ENCODE assay signal across 18 mouse cellular contexts in the genomic region with DNA sequence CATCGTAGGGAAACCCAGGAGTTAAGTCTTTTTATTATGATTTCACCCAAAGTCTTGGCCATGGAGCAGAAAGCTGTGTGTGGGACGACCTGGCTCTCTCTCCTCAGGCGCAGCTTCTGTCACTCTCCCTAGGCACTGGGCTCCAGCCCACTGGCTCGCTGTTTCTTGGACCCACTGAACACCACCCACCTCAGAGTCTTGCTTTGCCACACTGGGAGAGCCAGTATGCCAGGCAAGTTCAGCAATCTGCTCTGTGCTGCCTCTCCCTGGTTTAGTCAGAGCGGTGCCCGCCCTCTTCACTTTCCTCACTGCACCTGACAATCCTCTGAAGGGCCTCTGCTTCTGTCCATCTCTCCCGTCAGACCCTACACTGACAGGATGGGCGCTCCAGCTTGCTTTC.
DNase-seq lines count a peak whose midpoint lies in the region; ATAC-seq and TF ChIP-seq lines count a peak whose summit lies in the region.
"Had no signal": no experiment of that assay in that cellular context is flagged by ENCODE, and none has a peak within 500 bp of the region (broad histone marks: within the 10 kb centered on the region; RNA-seq: fewer than 3 reads in every experiment).

No protein-coding gene starts in this region.

- peak; percentile 10; the same call in 1 of the 2 replicates for ATAC-seq in forebrain, postnatal 0 days
- ATAC-seq in forebrain, embryonic 13.5 days = no peak
- ATAC-seq in granulocyte monocyte progenitor cell, adult 5-6 weeks (replicated peaks; ENCODE audit: poor library complexity, severe bottlenecking) = no peak
- ATAC-seq: hindbrain, postnatal 0 days; midbrain, embryonic 15.5 days had no signal

- H3K4me3 ChIP-seq in forebrain, postnatal 0 days (ENCODE audit: low read depth, low read length) = no peak overlapping the region
- no peak overlapping the region for H3K4me3 ChIP-seq in forebrain, embryonic 13.5 days
- no peak overlapping the region for H3K4me3 ChIP-seq in layer of hippocampus, adult 2 months
- H3K4me3 ChIP-seq: forebrain, embryonic 10.5 days; kidney, embryonic 15.5 days; liver, embryonic 13.5 days; midbrain, embryonic 15.5 days had no signal

- no peaks in the 10 kb centered on the region for H3K4me1 ChIP-seq in forebrain, postnatal 0 days (ENCODE audit: insufficient read depth)
- no peaks in the 10 kb centered on the region for H3K4me1 ChIP-seq in forebrain, embryonic 13.5 days
- H3K4me1 ChIP-seq: midbrain, embryonic 15.5 days had no signal

- TF ChIP-seq CTCF in forebrain, postnatal 0 days (IDR thresholded peaks at IDR 0.05; ENCODE audit: low read depth) = no peak
- TF ChIP-seq CTCF in layer of hippocampus, adult 2 months (conservative IDR thresholded peaks at IDR 0.05) = peak; percentile 52

- DNase-seq in forebrain, postnatal 0 days = no peak
- peak; percentile 84 for DNase-seq in brain, adult 2 months (ENCODE audit: low read depth, low spot score)
- DNase-seq in layer of hippocampus, adult 2 months (ENCODE audit: low spot score in 2 of 2) = peak; percentile 21 to 34
- DNase-seq in left cerebral cortex, postnatal 36 days (ENCODE audit: low spot score in 2 of 2) = peak; percentile 41 to 71
- no peak for DNase-seq in heart, postnatal 4 days
- DNase-seq in kidney, postnatal 4 days = no peak
- DNase-seq: adrenal gland, postnatal 25 days; cerebellum, adult 11 months; embryo, embryonic 11 days; liver, embryonic 13.5 days; lung, postnatal 14 days; thymus, postnatal 25 days had no signal

- intact Hi-C loops in left cerebral cortex, postnatal 36 days (cut with DNase I) = no loop called here

- no peak overlapping the region for H3K4me2 ChIP-seq in forebrain, postnatal 0 days (ENCODE audit: low read depth)
- no peak overlapping the region for H3K4me2 ChIP-seq in forebrain, embryonic 13.5 days
- H3K4me2 ChIP-seq: kidney, embryonic 15.5 days; liver, embryonic 13.5 days; midbrain, embryonic 15.5 days had no signal

- 0 out of 2 replicates have a peak, but pooled peaks cover 4% of the 10 kb centered on the region for H3K9me3 ChIP-seq in forebrain, postnatal 0 days (ENCODE audit: low read length)
- H3K9me3 ChIP-seq in forebrain, embryonic 13.5 days (replicated peaks) = no peaks in the 10 kb centered on the region
- H3K9me3 ChIP-seq: liver, embryonic 13.5 days; midbrain, embryonic 15.5 days had no signal

- no peak overlapping the region for H3K27ac ChIP-seq in forebrain, postnatal 0 days (ENCODE audit: low read depth, low read length)
- H3K27ac ChIP-seq in forebrain, embryonic 13.5 days = no peak overlapping the region
- H3K27ac ChIP-seq in layer of hippocampus, adult 2 months = no peak overlapping the region
- H3K27ac ChIP-seq: forebrain, embryonic 10.5 days; hindbrain, postnatal 0 days; kidney, embryonic 15.5 days; liver, embryonic 13.5 days; midbrain, embryonic 15.5 days had no signal

- no peaks in the 10 kb centered on the region for H3K27me3 ChIP-seq in forebrain, postnatal 0 days (ENCODE audit: insufficient read depth, low read length)
- no peaks in the 10 kb centered on the region for H3K27me3 ChIP-seq in forebrain, embryonic 13.5 days
- H3K27me3 ChIP-seq: kidney, embryonic 15.5 days; liver, embryonic 13.5 days; midbrain, embryonic 15.5 days had no signal

- 90% methylated on average over 8 of the region's 8 CpGs for WGBS in forebrain, postnatal 0 days
- WGBS in forebrain, embryonic 13.5 days = 90% methylated on average over 8 of the region's 8 CpGs

- H3K36me3 ChIP-seq in forebrain, postnatal 0 days (ENCODE audit: insufficient read depth) = no peaks in the 10 kb centered on the region
- H3K36me3 ChIP-seq in forebrain, embryonic 13.5 days (ENCODE audit: poor library complexity, severe bottlenecking) = peaks cover 15% of the 10 kb centered on the region; the same call in 1 of the 2 replicates
- H3K36me3 ChIP-seq: liver, embryonic 13.5 days; midbrain, embryonic 15.5 days had no signal

- H3K9ac ChIP-seq in forebrain, postnatal 0 days = no peak overlapping the region
- H3K9ac ChIP-seq in forebrain, embryonic 13.5 days = no peak overlapping the region
- H3K9ac ChIP-seq: kidney, embryonic 15.5 days; liver, embryonic 13.5 days; midbrain, embryonic 15.5 days had no signal

Comparison
In these comparisons a context has a peak if more than half of its experiments do, and no peak if none do; other contexts are left out.
1. DNase-seq: peak in brain, adult 2 months (single experiment), layer of hippocampus, adult 2 months (2 of 2) and left cerebral cortex, postnatal 36 days (2 of 2); none in forebrain, postnatal 0 days (single experiment), heart, postnatal 4 days (single experiment) and kidney, postnatal 4 days (0 of 2).